Mouse (Mus musculus) liver, postnatal 0 days (tissue): Measurements from ENCODE around the gene Pex7.

ENCODE experiments used
- CTCF ChIP-seq: sonication (generic); IDR thresholded peaks from 2 replicates; pipeline ENCODE4 v1.5.1; 2016; ENCODE audit warnings: antibody characterized with exemption, low read depth
- EP300 ChIP-seq: IDR thresholded peaks from 2 replicates; pipeline ENCODE4 v1.6.1; 2016; ENCODE audit warnings: antibody characterized with exemption, low read depth, mild to moderate bottlenecking

DNA sequence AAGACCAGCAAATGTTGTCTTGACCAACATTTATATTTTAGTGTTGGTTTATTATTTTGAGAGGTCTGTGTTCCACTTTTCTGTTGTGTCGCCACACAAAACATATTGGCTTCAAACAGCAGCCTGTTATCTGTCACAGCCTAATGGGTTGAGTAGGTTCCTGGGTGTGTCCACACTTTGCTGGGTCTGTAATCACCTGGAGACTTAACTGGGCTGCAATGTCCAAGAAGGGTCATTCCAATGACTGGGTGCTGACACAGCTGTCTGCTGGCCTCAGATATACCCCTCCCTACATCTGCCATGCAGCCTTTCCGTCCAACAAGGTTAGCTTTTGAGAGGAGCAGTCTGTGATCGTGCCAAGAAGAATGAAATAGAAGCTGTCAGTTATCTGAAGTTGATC lies 47.1 kb upstream of the Pex7 start:
- TF ChIP-seq CTCF: no peak
- TF ChIP-seq EP300: no peak
